Mouse (Mus musculus) CD4-positive helper T cell, adult 2 months (primary cell): Measurements from ENCODE around the gene Cnbd2.

Source experiments
- DNase-seq: peaks from one replicate; pipeline ENCODE4 v3.0.0-alpha.2; 2012; ENCODE audit warnings: low read depth, missing footprints, low spot score

Gene Cnbd2

DNA sequence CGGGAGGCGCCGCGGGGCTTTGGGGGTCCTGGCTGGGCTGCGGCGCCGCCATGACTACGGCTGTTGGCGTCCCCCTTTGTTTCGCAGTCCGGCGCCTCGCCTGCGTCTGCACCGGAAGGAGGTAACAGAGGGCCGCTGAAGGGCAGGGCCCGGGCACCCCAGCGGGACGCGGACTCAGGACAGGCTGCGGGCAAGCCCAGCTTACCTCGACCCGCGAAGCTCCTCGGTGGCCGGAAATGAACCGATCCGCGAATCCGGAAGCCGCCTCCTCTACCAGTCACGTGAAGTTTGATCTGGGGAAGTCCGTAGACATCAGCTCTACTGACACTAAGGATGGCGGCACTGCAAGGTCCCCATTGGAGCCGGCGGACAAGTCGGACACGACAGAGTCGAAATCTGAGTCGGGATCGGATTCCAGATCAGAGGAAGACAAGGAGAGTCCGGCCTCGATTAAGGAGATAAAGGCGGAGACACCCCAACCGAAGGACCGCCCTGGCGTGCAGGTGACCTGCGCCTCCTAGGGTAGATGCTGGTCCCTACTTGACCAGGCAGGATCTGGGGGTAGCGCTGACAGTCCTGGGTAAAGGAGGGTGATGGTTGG lies at the start of gene Cnbd2, which contains the start of gene Scand1:
Gene Cnbd2, plus strand, starts transcription at position 3 of the 601 bp plus-strand sequence.
Gene Scand1, minus strand, starts transcription at position 408 of the 601 bp plus-strand sequence.
- DNase-seq, result peak; percentile 91

DNA sequence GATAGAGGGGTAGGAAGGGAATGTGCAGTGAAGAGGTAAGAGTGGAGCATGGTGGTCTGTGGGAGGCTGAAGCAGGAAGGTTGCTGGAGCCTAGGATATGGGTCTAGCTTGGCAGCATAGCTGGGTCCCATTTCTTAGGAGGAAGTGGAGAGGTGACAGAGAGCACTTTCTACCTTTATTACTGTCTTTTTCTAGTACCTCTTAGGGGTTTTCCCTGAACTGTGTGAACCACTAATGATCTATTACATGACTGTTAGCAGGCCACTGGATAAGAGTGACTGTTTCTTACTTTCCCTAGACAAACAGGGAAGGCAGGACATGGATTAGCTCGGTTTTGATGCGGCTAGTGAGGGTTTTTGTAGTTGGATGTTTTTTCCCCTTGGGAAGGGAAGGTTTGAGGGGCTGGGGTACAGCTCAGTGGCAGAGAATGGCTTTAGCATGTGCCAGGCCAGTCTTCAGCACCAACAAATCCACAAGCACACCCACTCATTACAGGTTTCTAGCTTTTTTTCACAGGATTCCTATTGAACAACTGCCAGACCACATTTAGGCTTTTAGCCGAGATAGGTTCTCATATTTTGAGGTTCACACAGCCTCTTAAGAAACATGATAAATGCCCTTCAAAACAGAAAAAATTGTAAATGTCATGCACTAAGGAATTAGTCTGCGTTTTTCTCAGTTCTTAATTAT lies 48.8 kb upstream of the Cnbd2 start:
- DNase-seq, result no peak

GRCm38 (mm10) chr2:156267636-156268035 lies 44.5 kb upstream of the Cnbd2 start:
- DNase-seq, result peak; percentile 74

DNA sequence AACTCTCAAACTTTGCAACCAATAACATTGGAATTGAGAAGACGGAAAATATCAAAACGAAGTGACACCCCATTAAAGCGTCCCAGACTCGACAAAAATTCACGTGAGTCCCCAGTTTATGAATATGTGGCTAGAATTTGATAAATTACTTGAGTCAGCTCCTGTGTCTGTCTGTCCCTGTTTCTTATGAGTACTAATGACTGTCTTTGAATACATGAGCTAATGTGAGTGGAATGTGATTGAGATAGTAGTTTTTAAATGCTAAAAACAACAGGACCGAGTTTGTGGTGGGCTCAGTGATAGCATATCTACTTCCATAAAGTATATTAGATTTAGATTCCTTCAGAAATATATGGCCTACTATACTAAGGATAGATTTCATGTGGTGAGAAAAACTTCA lies 39.5 kb upstream of the Cnbd2 start:
- DNase-seq, result no peak

DNA sequence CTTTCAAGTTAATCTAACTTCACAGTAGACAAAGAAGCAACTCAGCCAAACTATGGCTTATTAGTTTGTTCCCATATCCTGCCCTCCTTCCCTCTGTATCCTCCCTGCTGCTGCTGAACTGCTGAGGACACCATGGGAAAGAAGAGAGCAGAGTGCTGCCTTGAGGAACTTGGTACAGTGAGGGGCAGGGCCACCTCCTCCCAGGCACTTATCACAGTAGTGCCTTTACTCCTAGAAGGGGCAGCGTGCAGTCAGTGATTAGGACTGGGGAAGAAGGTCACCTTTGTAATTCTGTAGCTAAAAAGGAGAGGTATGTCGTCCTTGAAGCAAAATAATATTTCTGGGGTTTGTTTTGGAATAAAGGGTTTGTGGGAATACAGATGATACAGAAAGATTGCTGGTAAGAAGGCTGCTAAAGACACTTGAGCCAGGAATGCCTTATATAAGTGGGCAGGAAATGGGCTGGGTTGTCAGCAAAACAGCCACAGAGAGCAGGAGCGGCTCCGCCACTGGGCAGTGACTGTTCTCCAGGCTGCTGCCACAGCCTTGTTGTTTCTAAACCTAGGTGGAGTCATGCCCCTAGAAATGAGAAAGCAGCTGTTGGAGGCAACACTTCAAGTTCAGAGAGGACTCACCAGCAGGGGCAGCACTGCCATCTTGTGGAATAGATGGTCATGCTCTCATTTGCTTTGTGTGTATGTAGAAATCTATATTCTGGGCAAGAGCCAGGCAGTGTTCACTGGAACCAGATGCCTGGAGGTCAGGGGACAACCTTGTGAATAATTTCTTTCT lies 33.7 kb upstream of the Cnbd2 start:
- peak; percentile 84 for DNase-seq

GRCm38 (mm10) chr2:156281227-156281626 lies 30.9 kb upstream of the Cnbd2 start:
- no peak for DNase-seq

GRCm38 (mm10) chr2:156285161-156285560 lies 26.9 kb upstream of the Cnbd2 start:
- DNase-seq, result no peak

- no peak for DNase-seq
These were observed 25.4 kb upstream of the Cnbd2 start for GRCm38 (mm10) chr2:156286733-156287132.

DNA sequence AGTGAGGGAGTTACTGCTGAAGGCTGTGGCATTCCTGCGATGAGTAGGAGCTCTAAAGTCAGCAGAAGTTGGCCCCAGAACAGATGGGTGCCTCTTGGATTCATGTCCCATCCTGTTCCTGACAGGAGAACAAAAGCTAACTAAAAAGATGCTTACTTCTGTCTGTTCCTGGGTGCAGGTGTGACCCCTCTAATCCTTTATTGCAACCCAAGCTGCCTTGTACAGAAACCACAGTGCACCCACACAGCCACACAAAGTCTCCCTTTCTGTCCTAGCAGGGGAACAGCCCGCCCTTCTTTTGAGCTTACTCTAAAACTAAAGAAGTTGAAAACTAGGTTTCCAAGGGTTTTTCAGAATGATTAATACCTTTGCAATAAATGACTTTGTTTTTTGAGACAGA lies 23.9 kb upstream of the Cnbd2 start:
- DNase-seq, result no peak

DNA sequence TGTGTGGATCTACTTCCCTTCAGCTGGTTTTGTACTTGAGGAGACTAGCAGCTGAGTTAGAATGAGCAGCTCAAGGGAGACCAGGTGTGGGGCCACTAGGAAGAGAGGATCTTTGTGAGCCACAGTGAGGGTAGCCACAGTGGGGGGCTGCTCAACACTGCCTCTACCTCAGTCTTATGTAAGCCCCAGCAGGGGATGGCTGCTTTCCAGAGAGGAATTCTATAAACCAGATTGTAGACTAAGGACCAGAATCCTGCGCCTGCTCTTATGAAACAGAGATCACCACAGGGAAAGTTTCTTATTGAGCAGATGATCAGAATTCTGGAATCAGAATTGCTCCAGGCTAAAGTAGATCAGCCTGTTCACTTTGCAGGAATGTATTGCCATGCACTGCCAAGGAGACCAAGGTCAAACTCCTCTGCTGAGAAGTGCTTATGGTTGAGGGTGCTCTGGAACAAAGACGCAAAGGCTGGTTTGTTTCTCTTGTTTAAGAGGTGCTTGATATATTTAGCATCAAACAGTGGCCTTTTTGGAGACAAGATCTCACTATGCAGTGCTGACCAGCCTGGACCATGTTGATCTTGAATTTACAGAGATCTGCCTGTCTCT lies 22.4 kb upstream of the Cnbd2 start:
- no peak for DNase-seq

DNA sequence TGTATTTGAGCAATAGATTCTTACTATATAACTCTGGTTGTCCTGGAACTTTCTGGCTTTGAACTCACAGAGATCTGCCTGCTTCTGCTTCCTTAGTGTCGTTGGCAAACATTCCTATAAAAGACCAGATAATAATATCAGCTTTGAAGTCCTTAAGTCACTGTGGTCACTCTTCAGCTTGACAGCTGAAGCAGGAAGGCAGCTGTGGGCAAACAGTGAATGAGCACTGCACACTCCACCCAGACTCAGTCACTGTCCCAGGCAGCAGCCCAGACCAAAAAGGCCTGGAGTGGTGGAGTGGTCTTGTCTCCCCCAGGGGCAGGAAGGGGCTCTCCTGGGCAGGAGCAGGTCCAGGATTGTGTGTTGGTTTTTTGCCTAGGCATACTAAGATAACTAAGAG lies 20.1 kb upstream of the Cnbd2 start:
- DNase-seq, result no peak

DNA sequence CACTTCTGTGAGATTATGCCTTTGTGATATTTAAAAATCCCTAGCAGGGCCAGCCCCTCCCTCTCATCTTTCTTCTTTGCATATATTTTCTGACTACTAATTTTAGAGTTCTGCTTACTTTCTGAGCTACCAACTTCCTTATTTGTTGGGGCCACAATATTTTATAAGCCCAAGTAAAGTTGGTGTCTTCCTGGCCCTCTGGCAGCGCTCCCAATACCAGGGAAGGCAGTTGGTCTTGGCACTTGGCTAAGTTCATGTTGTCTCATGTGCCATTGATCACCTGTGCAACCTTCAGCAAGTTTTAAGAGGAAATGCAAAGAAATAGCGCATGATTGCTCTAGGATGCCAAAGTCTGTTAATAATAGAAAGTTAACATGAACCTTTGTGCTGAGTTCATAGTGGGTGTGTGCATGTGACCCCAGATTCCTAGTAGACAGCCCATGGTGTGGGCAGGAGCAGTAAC lies 16.5 kb upstream of the Cnbd2 start:
- DNase-seq, result no peak

- no peak for DNase-seq
These were observed 15.9 kb upstream of the Cnbd2 start for GRCm38 (mm10) chr2:156296190-156296589.

GRCm38 (mm10) chr2:156297653-156298052 lies 14.4 kb upstream of the Cnbd2 start:
- DNase-seq, result no peak

GRCm38 (mm10) chr2:156298458-156298857 lies 13.6 kb upstream of the Cnbd2 start:
- DNase-seq, result no peak

DNA sequence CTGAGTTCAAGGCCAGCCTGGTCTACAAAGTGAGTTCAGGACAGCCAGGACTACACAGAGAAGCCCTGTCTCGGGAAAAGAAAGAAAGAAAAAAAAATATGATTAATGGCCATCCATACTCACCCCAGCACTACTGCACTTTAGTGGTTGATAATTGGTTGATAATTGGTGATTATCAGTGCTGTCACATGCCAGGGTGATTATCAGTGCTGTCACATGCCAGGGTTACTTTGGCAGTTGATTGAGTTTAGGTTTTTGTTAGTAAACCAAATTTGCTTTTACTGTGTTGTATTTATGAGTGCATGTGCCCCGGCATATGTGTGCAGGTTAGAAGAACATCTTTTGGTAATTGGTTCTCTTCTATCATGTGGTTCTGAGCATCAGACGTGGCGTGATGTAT lies 10.0 kb upstream of the Cnbd2 start:
- DNase-seq, result no peak

DNA sequence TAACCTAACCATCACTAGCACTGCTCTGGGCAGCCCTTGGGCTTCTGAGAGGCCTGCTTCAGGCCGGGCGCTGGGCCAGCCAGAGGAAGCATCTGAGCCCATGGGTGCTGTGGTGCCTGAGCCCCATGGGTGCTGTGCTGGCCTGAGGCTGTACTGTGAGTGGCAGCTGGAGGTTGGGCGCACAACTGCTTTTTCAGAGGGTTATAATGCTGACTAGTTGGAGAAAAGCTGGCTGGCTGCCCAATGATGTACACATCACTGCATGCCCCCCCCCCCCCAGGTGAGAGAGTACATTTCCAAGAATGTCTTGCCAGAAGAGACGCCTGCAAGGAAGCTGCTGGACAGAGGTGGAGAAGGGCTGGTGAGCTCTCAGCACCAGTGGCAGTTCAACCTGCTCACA lies 7.7 kb upstream of the Cnbd2 start:
- no peak for DNase-seq

DNA sequence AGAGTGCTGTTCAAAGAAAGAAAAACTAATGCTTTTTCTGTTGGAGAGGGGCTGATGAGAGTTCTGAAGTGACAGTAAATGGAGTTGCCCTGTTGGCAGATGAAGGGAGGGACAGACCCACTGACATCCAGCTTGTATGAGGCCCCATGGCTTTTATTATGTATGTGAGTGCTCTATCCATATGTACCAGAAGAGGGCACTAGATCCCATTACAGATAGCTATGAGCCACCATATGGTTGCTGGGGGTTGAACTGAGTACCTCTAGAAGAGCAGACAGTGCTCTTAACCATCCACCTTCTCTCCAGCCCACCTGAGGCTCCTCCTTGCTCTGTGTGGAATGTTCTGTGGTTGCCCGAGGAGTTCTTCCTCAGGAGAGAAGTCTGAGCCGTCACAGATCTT lies 6.3 kb upstream of the Cnbd2 start:
- peak; percentile 59 for DNase-seq

- peak; percentile 27 for DNase-seq
These were observed 4.8 kb upstream of the Cnbd2 start for GRCm38 (mm10) chr2:156307261-156307660.

- no peak for DNase-seq
These were observed 2.2 kb upstream of the Cnbd2 start for GRCm38 (mm10) chr2:156309948-156310347.

DNA sequence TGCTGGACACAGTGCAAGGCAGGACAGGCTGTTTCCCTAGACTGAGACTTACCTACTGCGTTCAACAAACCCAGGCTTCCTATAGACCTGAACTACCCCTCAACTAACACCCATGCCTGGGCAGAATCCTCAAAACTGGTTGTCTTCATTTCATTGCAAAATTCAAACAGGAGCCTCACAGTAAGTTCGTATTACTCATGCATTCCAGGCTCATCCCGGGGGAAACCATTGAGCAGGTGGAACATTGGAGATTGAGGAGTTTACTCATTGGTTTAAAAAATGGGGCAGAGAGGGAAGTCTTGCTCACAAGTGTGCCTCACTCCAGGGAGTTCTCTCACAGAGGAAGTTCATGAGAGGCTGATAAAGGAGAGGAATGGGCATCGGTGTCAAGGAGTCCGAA lies 1.6 kb upstream of the Cnbd2 start:
- DNase-seq, result no peak

GRCm38 (mm10) chr2:156310945-156311344 lies 1.2 kb upstream of the Cnbd2 start:
- no peak for DNase-seq
